Mouse (Mus musculus) T-helper 17 cell (primary cell): ENCODE results near the gene Vmn2r74.

ENCODE experiments used
- in situ Hi-C, 2 experiments: fragments of 300-600 bp; cut with MboI, MseI; formaldehyde crosslinking; loops; 1 replicate in 1 of 2; 2 replicates in 1 of 2; pipeline ENCODE4 v1.15.1; 2025; ENCODE audit warnings: high pct_unique_total_duplicates in 2 of 2

Gene Vmn2r74

DNA sequence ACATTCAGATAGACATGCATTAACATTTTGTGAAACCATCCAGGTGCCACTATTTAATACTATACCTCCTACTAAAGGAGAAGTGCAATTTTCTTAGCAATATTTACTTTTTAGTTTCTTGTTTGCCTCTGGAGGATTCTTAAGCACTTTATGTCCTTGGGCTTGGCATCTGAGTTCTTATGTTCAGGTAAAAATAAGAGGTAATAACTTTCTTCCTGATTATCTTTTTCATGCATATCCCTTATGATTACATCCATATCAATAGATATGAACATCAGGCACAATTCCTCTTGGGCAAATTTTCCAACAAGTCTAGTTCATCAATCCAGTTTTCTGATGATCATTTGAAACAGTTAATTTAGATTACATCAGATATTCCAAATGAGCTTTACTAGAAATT, at the start of gene Vmn2r74:
Vmn2r74 (minus strand) TSS at position 101 of the 400 bp plus-strand sequence.
- in situ Hi-C loops: no loop called here

- in situ Hi-C loops: no loop called here
Observed at GRCm38 (mm10) chr7:86007533-86007932, 46.1 kb upstream of the Vmn2r74 start.
